Mouse (Mus musculus): ENCODE results near the gene Gm28308.

DNA sequence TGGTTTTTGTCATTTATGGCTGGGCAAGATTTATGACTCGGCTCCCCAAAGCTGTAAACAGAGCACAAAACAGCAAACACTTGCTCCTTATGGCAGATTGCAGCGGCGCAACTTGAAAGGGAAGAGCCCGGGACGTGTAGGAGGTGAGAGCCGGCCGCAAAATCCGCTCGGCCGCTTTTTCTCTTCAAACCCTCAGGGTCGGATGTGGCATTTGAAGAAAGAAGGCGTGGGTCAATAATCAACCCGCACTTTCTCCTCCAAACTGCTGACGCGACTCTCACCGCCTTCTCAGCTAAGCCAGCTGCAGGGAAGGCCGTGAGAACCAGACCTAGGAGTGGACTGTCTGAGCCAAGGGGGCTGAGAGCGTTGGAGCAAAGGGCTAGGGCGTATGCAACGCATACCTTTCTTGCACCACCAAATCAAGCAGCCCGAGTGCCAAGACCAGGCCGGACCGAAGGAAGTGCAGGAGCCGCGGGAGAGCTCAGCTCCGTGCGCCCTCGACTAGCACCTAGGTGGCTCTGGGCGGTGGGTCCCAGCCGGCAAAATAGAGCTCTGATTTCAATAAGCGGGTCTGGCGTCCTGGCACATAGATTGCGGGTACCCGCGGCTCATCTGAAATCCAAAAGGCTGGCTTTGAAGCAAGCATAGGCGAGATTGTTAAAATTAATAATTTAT lies 35.9 kb downstream of the Gm28308 start, which contains the start of gene 5730596B20Rik:
- TF ChIP-seq CTCF (IDR thresholded peaks at IDR 0.05; ENCODE audit: low read depth) (no peak), EP300 (IDR thresholded peaks at IDR 0.05; ENCODE audit: low read depth) (no peak)

Data from liver, embryonic 14.5 days (tissue).